Mouse (Mus musculus) thymus, adult 2 months (tissue): ENCODE data around the gene Rab8a.

Experiments used
- CTCF ChIP-seq: fragments of 200-500 bp; IDR thresholded peaks from 2 replicates; pipeline ENCODE4 v1.5.1; 2012; ENCODE audit warnings: mild to moderate bottlenecking, control low read depth, low read length, moderate library complexity, borderline replicate concordance; ENCODE audit not compliant: control insufficient read depth, poor library complexity, insufficient read depth; ENCODE audit errors: extremely low read depth
- POLR2A ChIP-seq: fragments of 200-500 bp; IDR thresholded peaks from 2 replicates; pipeline ENCODE4 v1.6.1; 2012; ENCODE audit warnings: mild to moderate bottlenecking, low read length, control low read depth, moderate library complexity; ENCODE audit not compliant: control insufficient read depth, poor library complexity, insufficient read depth; ENCODE audit errors: extremely low read depth

DNA sequence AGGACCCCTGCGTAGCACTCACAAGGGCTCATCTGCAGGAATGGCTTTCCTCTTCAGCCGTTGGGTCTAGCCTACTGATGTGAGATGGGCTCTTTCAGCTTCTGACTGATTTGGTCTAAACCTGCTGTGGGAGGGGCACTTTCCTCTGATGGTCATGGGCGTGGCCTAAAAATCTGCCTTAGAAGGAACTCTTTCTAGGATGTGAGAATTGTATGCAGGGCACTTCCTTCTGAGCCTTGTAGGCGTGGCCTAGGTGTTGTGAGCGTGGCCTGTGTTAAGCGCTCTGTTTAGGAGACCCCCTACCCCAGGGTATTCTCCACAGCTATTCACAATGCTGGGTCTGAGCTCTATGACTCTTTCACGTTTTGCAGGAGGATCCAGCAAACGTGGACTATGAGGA, 37.0 kb downstream of the Rab8a start:
- no peak for TF ChIP-seq CTCF
- no peak for TF ChIP-seq POLR2A
